Mouse (Mus musculus) CH12.LX (cell line): ENCODE measurements around the gene Fbxw8. TPM values are rescaled to one million over a fixed set of nuclear protein-coding genes. Genes with fewer than 3 reads are reported as not detected.

Experiments
- DNase-seq: peaks from one replicate; pipeline ENCODE4 v3.0.0-alpha.2; 2013; ENCODE audit errors: extremely low read depth
- H3K27ac ChIP-seq: 2 replicates; pipeline ENCODE4 v1.5.1; 2012; ENCODE audit warnings: low read depth, mild to moderate bottlenecking, control low read depth, moderate library complexity; ENCODE audit not compliant: insufficient read depth
- H3K27me3 ChIP-seq: replicated peaks from 2 replicates; pipeline ENCODE3; 2012; ENCODE audit warnings: inconsistent platforms
- H3K36me3 ChIP-seq, 2 experiments: replicated peaks in 1 of 2; 2 replicates each; pipeline versions ENCODE3 to v1.6.1; 2012; ENCODE audit warnings: inconsistent platforms in 1 of 2, low read length in 1 of 2, mild to moderate bottlenecking in 1 of 2, mixed read lengths in 1 of 2, moderate library complexity in 1 of 2; ENCODE audit not compliant: control insufficient read depth in 1 of 2, insufficient read depth in 1 of 2
- H3K4me1 ChIP-seq, 2 experiments: 2 replicates each; pipeline ENCODE4 v1.6.1; 2012; ENCODE audit warnings: inconsistent platforms in 1 of 2, moderate library complexity in 1 of 2; ENCODE audit not compliant: insufficient read depth in 2 of 2, control insufficient read depth in 1 of 2
- H3K4me2 ChIP-seq: 2 replicates; pipeline ENCODE4 v1.6.1; 2012; ENCODE audit warnings: low read depth, mild to moderate bottlenecking, control low read depth; ENCODE audit not compliant: poor library complexity, insufficient read depth, severe bottlenecking
- H3K4me3 ChIP-seq, 3 experiments: fragments of 150-350 bp in 1 of 3; sonication (generic) in 1 of 3; replicated peaks in 1 of 3; 2 replicates each; pipeline versions ENCODE3 to v1.5.1; 2011 to 2012; ENCODE audit warnings: low read depth in 2 of 3, low read length in 2 of 3, mild to moderate bottlenecking in 2 of 3, moderate library complexity in 2 of 3, control low read depth in 1 of 3, improper control_type of control experiment in 1 of 3, inconsistent platforms in 1 of 3, mixed read lengths in 1 of 3; ENCODE audit not compliant: poor library complexity in 1 of 3
- H3K79me2 ChIP-seq: replicated peaks from 2 replicates; pipeline ENCODE4 v1.6.1; 2012; ENCODE audit warnings: mild to moderate bottlenecking, moderate library complexity; ENCODE audit not compliant: control insufficient read depth, poor library complexity, insufficient read depth, severe bottlenecking; ENCODE audit errors: extremely low read depth
- H3K9ac ChIP-seq: 2 replicates; pipeline ENCODE4 v1.6.1; 2012; ENCODE audit warnings: low read depth, mild to moderate bottlenecking, control low read depth, moderate library complexity; ENCODE audit not compliant: insufficient read depth
- H3K9me3 ChIP-seq: replicated peaks from 2 replicates; pipeline ENCODE3; 2012; ENCODE audit warnings: low read length, inconsistent platforms, mixed read lengths
- CHD2 ChIP-seq: IDR thresholded peaks from 2 replicates; pipeline ENCODE4 v1.6.1; 2011; ENCODE audit warnings: low read length, improper control_type of control experiment
- CTCF ChIP-seq, 2 experiments: IDR thresholded peaks in 1 of 2; conservative IDR thresholded peaks in 1 of 2; 2 replicates each; pipeline ENCODE4 v1.5.1; 2011 to 2012; ENCODE audit warnings: low read depth in 2 of 2, low read length in 2 of 2, improper control_type of control experiment in 1 of 2, inconsistent platforms in 1 of 2, mild to moderate bottlenecking in 1 of 2, moderate library complexity in 1 of 2
- E2F4 ChIP-seq: IDR thresholded peaks from 2 replicates; pipeline ENCODE4 v1.6.1; 2011; ENCODE audit warnings: low read depth, low read length, improper control_type of control experiment; ENCODE audit not compliant: insufficient replicate concordance
- EP300 ChIP-seq: IDR thresholded peaks from 2 replicates; pipeline ENCODE4 v1.6.1; 2011; ENCODE audit warnings: low read length, improper control_type of control experiment
- ETS1 ChIP-seq: conservative IDR thresholded peaks from 2 replicates; pipeline ENCODE4 v1.6.1; 2012; ENCODE audit warnings: low read depth, mild to moderate bottlenecking, inconsistent platforms, low read length, improper control_type of control experiment, moderate library complexity
- HCFC1 ChIP-seq: IDR thresholded peaks from 2 replicates; pipeline ENCODE4 v1.6.1; 2012; ENCODE audit warnings: low read depth, mild to moderate bottlenecking, inconsistent platforms, low read length, improper control_type of control experiment
- IRF4 ChIP-seq: IDR thresholded peaks from 2 replicates; pipeline ENCODE4 v1.6.1; 2014; ENCODE audit warnings: low read depth, mild to moderate bottlenecking, inconsistent platforms, low read length, improper control_type of control experiment
- JUN ChIP-seq: IDR thresholded peaks from 2 replicates; pipeline ENCODE4 v1.6.1; 2011; ENCODE audit warnings: low read depth, mild to moderate bottlenecking, low read length, improper control_type of control experiment, moderate library complexity; ENCODE audit not compliant: insufficient read depth
- JUND ChIP-seq: conservative IDR thresholded peaks from 2 replicates; pipeline ENCODE4 v1.6.1; 2011; ENCODE audit warnings: low read depth, low read length, improper control_type of control experiment
- KAT2A ChIP-seq: IDR thresholded peaks from 2 replicates; pipeline ENCODE4 v1.6.1; 2012; ENCODE audit warnings: low read length, improper control_type of control experiment, inconsistent platforms; ENCODE audit not compliant: insufficient replicate concordance
- MAFK ChIP-seq: IDR thresholded peaks from 2 replicates; pipeline ENCODE4 v1.6.1; 2011; ENCODE audit warnings: low read length, improper control_type of control experiment; ENCODE audit not compliant: insufficient replicate concordance
- MAX ChIP-seq: IDR thresholded peaks from 2 replicates; pipeline ENCODE4 v1.6.1; 2011; ENCODE audit warnings: low read length, improper control_type of control experiment
- NRF1 ChIP-seq: IDR thresholded peaks from 2 replicates; pipeline ENCODE4 v1.6.1; 2014; ENCODE audit warnings: low read depth, mild to moderate bottlenecking, inconsistent platforms, low read length, improper control_type of control experiment, moderate library complexity
- SIN3A ChIP-seq: IDR thresholded peaks from 2 replicates; pipeline ENCODE4 v1.6.1; 2012; ENCODE audit warnings: low read length, improper control_type of control experiment, inconsistent platforms
- SMC3 ChIP-seq: IDR thresholded peaks from 2 replicates; pipeline ENCODE4 v1.6.1; 2011; ENCODE audit warnings: low read depth, low read length, improper control_type of control experiment
- TCF12 ChIP-seq: IDR thresholded peaks from 2 replicates; pipeline ENCODE4 v1.6.1; 2014; ENCODE audit warnings: low read depth, mild to moderate bottlenecking, inconsistent platforms, low read length, improper control_type of control experiment
- UBTF ChIP-seq: IDR thresholded peaks from 2 replicates; pipeline ENCODE4 v1.6.1; 2012; ENCODE audit warnings: low read depth, mild to moderate bottlenecking, inconsistent platforms, low read length, improper control_type of control experiment, moderate library complexity
- USF1 ChIP-seq: IDR thresholded peaks from 2 replicates; pipeline ENCODE4 v1.6.1; 2014; ENCODE audit warnings: low read depth, mild to moderate bottlenecking, inconsistent platforms, low read length, improper control_type of control experiment
- ZMIZ1 ChIP-seq: IDR thresholded peaks from 2 replicates; pipeline ENCODE4 v1.6.1; 2012; ENCODE audit warnings: low read depth, mild to moderate bottlenecking, inconsistent platforms, low read length, improper control_type of control experiment
- dilution Hi-C: fragments of 300-500 bp; cut with MboI; formaldehyde crosslinking; loops from 2 replicates; pipeline ENCODE4 v1.14.3; 2020; ENCODE audit warnings: low sequenced_read_pairs; ENCODE audit not compliant: extremely low pct_unique_long_range_greater_than_20kb, extremely low pct_ligation_motif_present
- in situ Hi-C: fragments of 300-500 bp; cut with MboI; formaldehyde crosslinking; loops from 3 replicates; pipeline ENCODE4 v1.14.3; 2019; ENCODE audit warnings: low sequenced_read_pairs, low pct_ligation_motif_present, low pct_unique_long_range_greater_than_20kb, mixed read lengths
- polyA plus RNA-seq: library from polyadenylated mRNA; unstranded; fragments of >175 nt; gene quantifications from 2 replicates; pipeline ENCODE4 v1.2.1, GENCODE M21; 2012; ENCODE audit warnings: low read depth; ENCODE audit not compliant: insufficient read length
- total RNA-seq, 2 experiments: library from RNA; depleted of rRNA; stranded (reverse); fragments of 300-350 nt in 1 of 2; fragments of >200 nt in 1 of 2; gene quantifications; 2 replicates each; pipeline ENCODE4 v1.2.3; 2012 to 2014

Fbxw8 gene
- total and polyA plus RNA-seq, 3 experiments = 41.7 to 50.9 (median 47.3) TPM

- no peak overlapping the region for H3K9ac ChIP-seq
- H3K79me2 ChIP-seq = no peaks in the 10 kb centered on the region
- no peak overlapping the region for H3K27ac ChIP-seq
- dilution Hi-C loops = no loop called here
- no peak overlapping the region for H3K4me3 ChIP-seq
- no peaks in the 10 kb centered on the region for H3K4me1 ChIP-seq
- TF ChIP-seq HCFC1 (no peak), SMC3 (peak; percentile 12; the same call in 1 of the 2 replicates), CTCF (conservative IDR thresholded peaks at IDR 0.05 in 1 of 2, IDR thresholded peaks at IDR 0.05 in 1 of 2; ENCODE audit: low read depth in 2 of 2, low read length in 2 of 2) (peak in 1 of 2 experiments; percentile 37; a peak in 2 of 4 replicates)
- H3K4me2 ChIP-seq = no peak overlapping the region
- in situ Hi-C loops = no loop called here
- H3K9me3 ChIP-seq = peaks cover 6% of the 10 kb centered on the region
- H3K27me3 ChIP-seq = peaks cover 73% of the 10 kb centered on the region
- no peaks in the 10 kb centered on the region for H3K36me3 ChIP-seq
- DNase-seq = no peak
Observed at GRCm38 (mm10) chr5:118165462-118165861, 10.2 kb upstream of the Fbxw8 start.

- dilution Hi-C loops = no loop called here
- H3K4me2 ChIP-seq = no peak within 1 kb of the TSS
Observed at GRCm38 (mm10) chr5:118164581-118164980, 9.3 kb upstream of the Fbxw8 start, which contains the start of gene Hrk. TSS of gene Hrk (plus strand) at chr5:118164648.

GRCm38 (mm10) chr5:118160691-118161090 is 5.4 kb upstream of the Fbxw8 start:
- H3K79me2 ChIP-seq = no peaks in the 10 kb centered on the region
- dilution Hi-C loops = no loop called here
- TF ChIP-seq IRF4 = no peak
- no peak for TF ChIP-seq TCF12
- TF ChIP-seq ZMIZ1 = no peak
- no peak for TF ChIP-seq KAT2A
- no peak for TF ChIP-seq EP300
- TF ChIP-seq USF1 = no peak
- TF ChIP-seq ETS1 = no peak
- TF ChIP-seq E2F4 = no peak
- TF ChIP-seq, all 38 proteins: peak for 0
- H3K9ac ChIP-seq = no peak overlapping the region
- no peaks in the 10 kb centered on the region for H3K9me3 ChIP-seq
- DNase-seq = no peak
- H3K4me1 ChIP-seq = peaks cover 0 to 4% of the 10 kb centered on the region in 2 experiments; a peak in 1 of 4 replicates
- no peak overlapping the region for H3K4me2 ChIP-seq
- H3K27me3 ChIP-seq = peaks cover 62% of the 10 kb centered on the region
- no peak overlapping the region for H3K27ac ChIP-seq
- in situ Hi-C loops = no loop called here
- no peaks in the 10 kb centered on the region for H3K36me3 ChIP-seq
- no peak overlapping the region for H3K4me3 ChIP-seq

More at GRCm38 (mm10) chr5:118164581-118164980, 9.3 kb upstream of the Fbxw8 start, which contains the start of gene Hrk:
- TF ChIP-seq E2F4 (no peak), NRF1 (no peak), JUND (no peak), CHD2 (no peak), JUN (no peak), SIN3A (no peak), EP300 (no peak), MAX (no peak), MAFK (no peak), UBTF (no peak)
- H3K27me3 ChIP-seq = peaks cover 79% of the 10 kb centered on the region
- H3K36me3 ChIP-seq = no peaks in the 10 kb centered on the region
- H3K9ac ChIP-seq = no peak within 1 kb of the TSS
- H3K79me2 ChIP-seq = no peaks in the 10 kb centered on the region
- peaks cover 3% of the 10 kb centered on the region for H3K9me3 ChIP-seq
- no peak within 1 kb of the TSS for H3K27ac ChIP-seq
- H3K4me1 ChIP-seq = no peaks in the 10 kb centered on the region
- H3K4me3 ChIP-seq = no peak within 1 kb of the TSS
- in situ Hi-C loops = no loop called here
- DNase-seq = no peak
